Mouse (Mus musculus) embryonic stem cell, embryonic (primary cell): ENCODE data around the gene Fbxl17.

ENCODE experiments used
- CTCF ChIA-PET, 4 experiments: fragments of 300-600 bp in 2 of 4; fragments of 350-600 bp in 2 of 4; sonication (Branson Sonifier 250); formaldehyde crosslinking; loops; one replicate each; lab custom pipeline; 2022; ENCODE audit warnings: inconsistent platforms in 2 of 4; lab: Charles Lee
- POLR2A ChIA-PET, 4 experiments: fragments of 300-600 bp in 2 of 4; fragments of 350-600 bp in 2 of 4; sonication (Branson Sonifier 250); formaldehyde crosslinking; loops; one replicate each; lab custom pipeline; 2022; ENCODE audit warnings: antibody characterized with exemption in 4 of 4, inconsistent platforms in 1 of 4; lab: Charles Lee

The Fbxl17 gene

DNA sequence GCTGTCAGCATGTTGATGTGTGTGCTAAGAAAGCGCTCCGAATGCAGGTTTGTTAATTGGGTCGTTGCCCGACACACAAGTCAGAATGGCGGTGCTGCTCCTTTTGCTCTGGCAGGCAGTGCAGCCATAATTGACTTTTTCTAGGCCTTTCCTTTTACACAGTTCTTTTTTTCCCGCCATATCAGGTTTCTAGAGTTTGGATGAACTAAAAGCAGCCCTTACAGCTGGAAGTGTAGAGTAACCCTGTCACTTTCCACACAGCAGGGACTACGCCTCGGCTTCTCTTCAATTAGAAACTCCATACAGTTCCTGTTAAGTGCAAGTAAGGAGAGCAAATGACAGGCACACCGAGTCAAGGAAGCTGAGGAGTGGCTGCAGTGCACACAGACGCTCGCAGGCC lies 133.8 kb downstream of the Fbxl17 start:
- ChIA-PET CTCF (interaction anchor here in 1 of 4 experiments (0.5 kb wide), 1 partner anchor 817 kb away, joined by 4 read pairs; no protein-coding TSS in a partner anchor), POLR2A (interaction anchor here in 2 of 4 experiments (0.6 to 0.7 kb wide), 4 partner anchors 19 to 185 kb away, joined by 3 to 6 read pairs (median 3); no protein-coding TSS in a partner anchor)

DNA sequence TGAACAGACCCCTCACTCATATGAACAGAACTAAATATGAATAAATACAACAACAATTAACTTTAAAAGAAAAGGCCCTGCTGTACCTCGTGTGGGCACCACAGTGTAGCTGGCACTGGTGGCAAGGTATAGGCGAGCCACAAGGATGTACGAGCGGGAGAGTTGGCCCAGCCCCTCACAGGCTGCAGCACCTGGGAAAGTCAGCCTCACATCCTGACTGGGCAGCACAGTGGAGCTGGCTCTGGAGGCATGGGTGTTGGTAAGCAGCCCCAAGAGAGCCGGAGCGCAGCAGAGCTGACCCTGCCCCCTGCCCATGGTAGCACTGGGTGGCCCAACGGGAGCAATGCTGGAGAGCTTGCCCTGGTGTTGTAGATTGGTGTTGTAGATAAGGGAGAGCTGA lies 135.2 kb downstream of the Fbxl17 start:
- POLR2A ChIA-PET: no interaction called here
- CTCF ChIA-PET: interaction anchor here in 1 of 4 experiments (1.0 kb wide), 1 partner anchor 50 kb away, joined by 3 read pairs; no protein-coding TSS in a partner anchor

DNA sequence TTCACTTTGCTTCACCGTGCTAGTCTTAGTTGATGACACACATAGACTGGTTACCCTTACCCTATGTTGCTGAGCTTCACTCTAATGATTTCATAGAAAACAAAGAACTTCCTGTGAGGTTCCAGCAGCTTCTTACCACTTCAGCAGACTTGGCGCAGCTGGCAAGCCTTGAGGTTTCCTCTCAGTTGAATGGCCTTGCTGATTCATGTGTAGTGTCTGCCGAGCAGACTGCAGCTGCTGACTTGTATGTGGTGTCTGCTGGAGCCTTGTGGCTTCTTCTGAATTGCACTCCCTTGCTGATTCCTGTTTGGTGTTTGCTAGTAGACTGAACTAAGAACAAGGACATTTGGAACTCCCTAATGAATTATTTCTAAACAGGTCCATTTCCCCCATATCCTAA lies 137.6 kb downstream of the Fbxl17 start:
- ChIA-PET CTCF (no interaction called here), POLR2A (no interaction called here)

DNA sequence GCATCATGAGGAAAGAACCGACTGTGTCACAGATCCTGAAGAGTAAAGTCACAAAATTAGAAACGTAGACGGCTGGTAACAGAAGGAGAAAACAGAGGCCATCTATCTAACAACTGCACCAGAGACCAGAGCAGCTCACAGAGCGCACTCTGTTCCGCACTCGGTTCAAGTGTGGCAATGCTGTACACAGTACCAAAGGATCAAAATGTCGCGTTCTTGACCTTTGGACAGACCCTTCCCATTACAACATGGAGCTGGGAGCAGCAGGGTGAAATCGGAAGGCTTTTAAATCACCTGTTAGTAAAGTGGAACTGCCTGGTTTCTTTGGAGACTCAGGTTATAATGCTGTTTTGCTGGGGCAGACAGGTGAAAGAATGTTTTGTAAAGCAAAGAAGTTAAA lies 138.1 kb downstream of the Fbxl17 start:
- CTCF ChIA-PET: no interaction called here
- POLR2A ChIA-PET: no interaction called here

DNA sequence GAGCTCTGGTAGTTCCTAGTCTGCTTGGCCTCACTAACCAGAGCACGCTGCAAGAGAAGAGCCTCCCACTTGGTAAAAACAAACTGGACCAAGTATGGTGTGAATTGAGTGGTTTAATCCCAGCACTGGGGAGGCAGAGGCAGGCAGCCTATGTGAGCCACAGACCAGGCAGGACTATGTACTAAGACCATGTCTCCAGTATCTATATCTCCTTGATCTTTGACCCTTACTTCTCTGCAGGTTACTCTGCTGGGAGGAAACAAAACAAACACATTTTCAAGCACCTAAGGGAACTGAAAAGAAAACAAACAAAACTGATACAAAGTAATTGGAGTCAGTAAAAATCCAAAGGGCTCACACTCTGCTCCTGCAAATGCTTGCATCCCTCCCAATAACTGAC lies 141.0 kb downstream of the Fbxl17 start:
- ChIA-PET CTCF (no interaction called here), POLR2A (no interaction called here)

DNA sequence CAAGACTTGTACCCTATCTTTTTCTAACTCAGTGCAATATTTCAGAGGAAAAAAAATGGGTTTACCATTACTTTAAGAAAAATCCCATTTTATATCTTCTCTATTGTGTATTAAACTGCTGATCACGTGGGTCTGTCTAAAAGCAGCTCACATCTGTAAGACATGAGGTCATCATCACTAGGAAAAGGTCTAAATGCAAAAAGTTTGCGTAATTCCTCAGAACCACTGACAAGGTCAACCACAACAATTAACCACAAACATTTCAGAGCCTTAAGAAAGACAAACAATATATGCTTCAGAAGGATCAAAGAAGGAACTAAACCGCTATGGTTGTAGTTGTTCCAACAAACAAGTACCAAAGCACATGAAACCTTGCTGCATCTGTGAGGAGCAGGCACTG lies 143.6 kb downstream of the Fbxl17 start:
- POLR2A ChIA-PET: interaction anchor here in 1 of 4 experiments (0.6 kb wide), 2 partner anchors 82 to 135 kb away, joined by 3 read pairs; no protein-coding TSS in a partner anchor

DNA sequence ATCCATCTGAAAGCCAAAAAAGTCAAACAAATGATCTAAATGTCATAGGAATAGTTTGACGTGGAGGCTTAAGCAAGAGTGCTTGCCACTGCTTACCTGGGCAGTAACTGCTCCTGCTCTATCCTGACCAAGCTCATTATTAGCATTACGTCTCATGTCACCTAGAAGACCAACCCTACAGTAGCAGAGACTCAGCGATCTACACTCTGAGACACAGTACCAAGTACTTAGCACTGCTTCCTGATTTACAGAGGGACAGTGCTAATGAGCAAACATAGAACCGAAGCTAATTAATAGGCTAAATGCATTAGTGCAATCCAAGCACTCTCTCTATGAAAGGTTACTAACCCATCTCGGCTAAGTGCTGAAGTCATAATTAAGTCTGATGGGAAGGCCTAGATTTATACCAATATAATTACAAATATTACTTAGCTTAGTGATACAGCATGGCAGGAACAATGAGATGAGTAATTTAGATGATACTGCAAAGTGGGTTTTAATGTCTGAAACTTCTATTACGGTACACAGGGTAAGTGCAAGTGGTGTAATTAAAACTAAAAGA lies 147.1 kb downstream of the Fbxl17 start:
- CTCF ChIA-PET: no interaction called here

More for the DNA sequence above, 143.6 kb downstream of the Fbxl17 start:
- CTCF ChIA-PET: interaction anchor here in 2 of 4 experiments (0.6 to 0.7 kb wide), 3 partner anchors 164 to 1416 kb away, joined by 4 to 6 read pairs (median 6); no protein-coding TSS in a partner anchor

DNA sequence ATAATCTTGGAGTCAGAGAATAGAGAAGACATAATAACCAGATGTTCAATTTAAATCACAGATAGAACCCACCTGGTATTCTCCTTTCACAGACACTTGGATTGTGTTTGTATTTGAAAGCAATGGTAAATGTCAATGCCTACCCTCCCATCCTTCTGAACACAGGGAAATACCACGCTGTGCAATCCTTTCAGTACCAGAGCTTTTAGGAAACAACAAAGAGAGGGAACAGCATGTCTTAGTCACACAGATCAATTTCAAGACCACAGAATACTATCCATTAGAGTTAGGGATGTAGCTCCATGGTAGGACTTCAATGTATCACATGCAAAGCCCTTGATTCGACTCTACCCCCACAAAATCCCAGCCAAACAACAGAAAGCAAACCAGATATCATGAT lies 148.1 kb downstream of the Fbxl17 start:
- ChIA-PET POLR2A (no interaction called here), CTCF (no interaction called here)

More for the DNA sequence above, 147.1 kb downstream of the Fbxl17 start:
- POLR2A ChIA-PET: no interaction called here

DNA sequence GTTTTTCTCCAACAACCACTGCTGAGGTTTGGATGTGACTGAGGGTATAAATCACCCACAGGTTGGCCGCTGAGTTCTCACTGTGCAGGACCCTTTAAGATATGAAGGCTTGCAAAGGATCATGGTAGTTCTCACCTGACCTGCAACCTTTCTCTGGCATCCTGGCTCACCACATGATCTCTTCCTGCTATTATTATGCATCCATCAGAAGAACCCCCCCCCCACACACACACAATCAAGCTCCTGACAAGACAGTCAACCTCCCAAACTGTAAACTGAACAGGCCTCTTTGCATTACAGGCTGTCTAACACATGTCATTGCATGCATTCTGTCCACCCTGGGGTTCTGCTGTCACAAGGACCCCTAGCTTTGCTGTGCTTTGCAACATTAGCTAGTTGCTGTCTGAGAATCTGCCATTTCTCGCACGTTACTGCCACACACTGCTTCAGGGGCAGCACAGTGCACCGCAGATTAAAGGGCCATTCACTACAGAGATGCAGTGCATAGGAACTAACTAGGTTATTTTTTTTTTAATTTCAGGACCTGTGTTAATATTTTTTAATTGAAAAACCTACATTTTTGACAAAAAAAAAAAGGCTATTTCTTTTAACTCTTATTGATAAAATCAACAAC lies 148.8 kb downstream of the Fbxl17 start:
- ChIA-PET CTCF (no interaction called here), POLR2A (interaction anchor here (0.6 to 1.1 kb wide), 8 partner anchors 10 to 862 kb away, joined by 3 to 4 read pairs (median 3); no protein-coding TSS in a partner anchor)

DNA sequence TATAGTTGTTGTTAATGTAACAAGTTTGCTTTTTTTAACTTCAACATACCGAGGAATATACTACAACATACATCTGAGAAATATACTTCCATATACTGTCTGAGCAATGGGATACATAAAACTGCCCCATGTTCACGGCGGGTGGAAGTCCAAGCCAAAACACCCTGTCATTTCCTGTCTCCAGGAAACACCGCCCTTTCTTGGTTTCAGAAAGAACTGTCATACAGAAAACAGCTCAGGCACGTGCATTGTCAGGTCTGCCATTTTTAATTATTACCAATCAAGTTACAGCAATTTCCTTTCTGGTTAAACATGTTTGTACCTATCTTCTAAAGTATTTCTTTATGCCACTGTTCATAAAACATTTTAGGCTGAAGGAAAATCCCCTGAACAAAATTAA lies 155.7 kb downstream of the Fbxl17 start:
- CTCF ChIA-PET: no interaction called here
- POLR2A ChIA-PET: no interaction called here

DNA sequence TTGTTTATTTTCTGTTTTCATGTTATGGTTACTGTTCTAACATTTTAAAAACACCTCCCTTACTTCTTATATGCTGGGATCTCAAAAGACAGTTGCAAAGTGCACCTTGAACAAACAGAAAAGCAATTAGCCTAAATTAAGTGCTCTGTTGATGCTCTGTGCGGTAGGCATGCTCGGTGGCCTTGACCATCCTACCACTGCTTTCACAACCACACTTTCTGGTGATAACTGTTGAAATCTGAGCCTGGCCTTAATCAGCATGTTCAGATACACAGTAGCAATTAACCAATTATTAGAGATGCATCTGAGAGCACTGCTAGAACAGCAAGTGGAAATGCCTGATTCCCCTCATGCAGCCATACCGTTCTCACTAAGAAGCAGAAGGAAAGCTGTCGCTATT lies 156.7 kb downstream of the Fbxl17 start:
- CTCF ChIA-PET: no interaction called here

DNA sequence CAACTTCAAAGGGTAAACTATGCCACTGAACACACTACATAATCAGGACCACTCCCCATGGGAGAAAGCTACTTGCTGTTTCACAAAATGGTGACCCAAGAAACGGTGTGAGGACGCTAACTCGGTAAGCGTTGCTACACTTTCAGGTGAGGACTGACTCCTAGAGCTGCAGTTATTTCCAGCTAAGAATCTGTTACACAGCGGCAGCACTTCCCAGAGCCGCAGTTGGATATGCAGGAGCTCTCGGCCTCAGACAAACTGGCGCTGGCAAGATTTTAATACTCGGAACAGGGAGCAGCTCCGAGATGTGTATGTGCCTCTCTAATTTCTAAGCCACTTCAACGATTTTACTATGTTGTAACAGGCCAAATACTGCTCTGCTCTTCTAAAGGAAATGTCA lies 157.4 kb downstream of the Fbxl17 start:
- POLR2A ChIA-PET: interaction anchor here in 1 of 4 experiments (1.1 kb wide), 1 partner anchor 9 kb away, joined by 3 read pairs; no protein-coding TSS in a partner anchor
- CTCF ChIA-PET: no interaction called here

More for the DNA sequence above, 156.7 kb downstream of the Fbxl17 start:
- POLR2A ChIA-PET: no interaction called here

DNA sequence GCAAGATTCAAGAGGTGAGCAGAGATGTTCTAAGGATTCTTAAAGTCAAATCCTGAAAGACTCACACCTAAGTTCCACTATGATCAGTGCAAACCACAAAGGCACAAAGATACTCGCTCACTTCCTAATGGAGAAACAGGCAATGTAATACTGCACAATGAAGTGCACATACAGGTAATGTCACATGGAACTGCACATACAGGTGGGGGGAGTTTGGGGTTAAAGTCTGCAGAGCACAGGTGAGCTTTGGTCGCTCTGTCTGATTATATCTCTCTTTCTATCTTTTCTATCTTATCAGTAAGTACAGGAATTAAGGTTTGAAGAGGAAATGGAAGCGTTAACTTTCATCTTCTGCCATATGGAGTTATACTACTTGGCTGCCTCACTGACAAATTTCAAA lies 158.6 kb downstream of the Fbxl17 start:
- ChIA-PET POLR2A (interaction anchor here in 2 of 4 experiments (0.6 to 1.1 kb wide), 2 partner anchors 8 to 10 kb away, joined by 3 read pairs; no protein-coding TSS in a partner anchor), CTCF (no interaction called here)

DNA sequence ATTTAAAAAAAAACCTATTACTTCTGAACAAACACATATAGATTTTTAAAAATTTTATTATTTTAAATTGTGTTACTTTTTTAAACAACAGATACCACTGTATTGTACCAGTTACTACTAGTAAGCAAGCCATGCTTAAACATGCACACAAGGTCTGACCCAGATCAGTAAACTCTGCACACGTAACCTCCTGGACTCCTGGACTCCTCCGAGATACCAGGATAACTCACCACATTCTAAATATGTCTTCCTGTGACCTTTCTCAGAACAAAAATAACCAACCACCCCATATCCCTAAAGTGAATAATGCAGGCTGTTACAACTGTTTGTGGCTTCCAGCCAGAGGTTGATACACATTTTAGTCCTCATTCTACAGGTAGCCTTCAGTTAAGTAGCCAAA lies 170.9 kb downstream of the Fbxl17 start:
- ChIA-PET POLR2A (no interaction called here), CTCF (no interaction called here)

DNA sequence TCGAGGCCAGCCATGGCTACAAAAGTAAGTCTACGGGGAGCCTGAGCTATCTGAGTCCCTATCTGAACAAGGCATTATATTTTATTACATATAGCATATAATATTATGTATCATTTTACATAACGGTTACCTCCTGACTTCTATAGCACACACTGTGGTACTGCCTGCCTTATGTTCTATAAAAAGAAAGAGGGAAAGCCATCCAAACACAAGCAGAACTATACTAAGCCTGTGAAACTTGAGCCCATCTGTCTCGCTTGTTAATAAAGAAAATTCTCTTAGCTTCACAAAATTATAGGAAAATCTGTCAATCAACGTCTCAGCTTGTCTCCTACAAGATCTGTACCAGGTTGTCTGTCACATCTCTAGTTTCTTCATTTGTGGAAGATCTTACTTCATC lies 173.6 kb downstream of the Fbxl17 start:
- CTCF ChIA-PET: interaction anchor here in 2 of 4 experiments (0.6 kb wide), 2 partner anchors 43 to 249 kb away, joined by 3 read pairs; no protein-coding TSS in a partner anchor
- POLR2A ChIA-PET: no interaction called here

DNA sequence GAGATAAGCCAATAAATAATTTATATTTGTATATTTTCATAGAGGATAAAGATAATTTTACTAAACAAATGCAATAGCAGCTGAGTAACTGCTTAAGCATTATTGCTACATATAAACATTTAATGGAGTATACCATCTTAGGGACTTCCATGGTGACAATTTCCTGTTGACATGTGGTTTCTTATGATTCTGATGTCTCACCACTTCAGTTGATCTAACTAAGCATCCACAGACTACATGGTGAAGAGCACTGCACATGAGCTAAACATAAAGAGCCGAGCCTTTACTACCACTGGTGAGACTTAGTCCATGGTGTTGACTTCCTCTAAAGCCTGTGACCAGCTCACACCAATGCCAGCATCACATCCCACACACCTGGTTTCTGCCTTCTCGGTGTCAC lies 175.1 kb downstream of the Fbxl17 start:
- ChIA-PET POLR2A (no interaction called here), CTCF (no interaction called here)

DNA sequence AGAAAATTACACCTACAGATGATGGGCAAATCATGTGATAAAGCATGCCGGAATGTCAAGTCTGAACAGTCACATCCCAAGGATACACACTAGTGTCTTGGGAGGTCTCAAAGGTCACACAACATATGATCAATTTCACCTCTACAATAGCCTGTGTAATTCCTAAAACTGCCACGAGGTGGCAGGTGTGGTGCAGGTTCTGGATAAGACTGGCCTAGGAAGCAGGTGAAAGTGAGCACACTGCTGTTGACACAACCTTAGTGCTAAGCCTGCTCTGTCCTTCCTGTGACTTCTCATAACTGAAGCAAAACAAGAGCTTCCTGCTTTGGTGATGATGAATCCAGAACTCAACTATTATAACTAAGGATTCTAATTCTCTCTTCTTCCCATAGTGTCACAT lies 175.8 kb downstream of the Fbxl17 start:
- ChIA-PET POLR2A (no interaction called here), CTCF (no interaction called here)

DNA sequence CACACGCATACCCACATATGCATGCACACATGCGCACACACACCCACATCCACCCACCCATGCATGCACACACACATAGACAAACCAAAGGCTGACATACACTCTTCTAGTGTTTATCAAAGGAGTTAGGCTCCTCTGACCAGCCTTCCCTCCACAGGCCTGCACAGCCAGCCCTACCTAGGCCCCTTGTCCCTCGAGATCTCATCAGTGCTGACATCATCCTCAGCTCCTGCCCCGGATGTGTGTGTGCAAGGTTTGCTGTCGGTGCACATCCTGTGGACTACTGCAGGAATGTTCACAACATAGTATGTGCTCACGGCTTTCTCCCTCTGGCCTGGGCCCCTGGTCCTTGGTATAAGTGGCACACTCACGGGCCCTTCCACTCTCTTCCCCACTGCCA lies 177.0 kb downstream of the Fbxl17 start:
- CTCF ChIA-PET: no interaction called here

DNA sequence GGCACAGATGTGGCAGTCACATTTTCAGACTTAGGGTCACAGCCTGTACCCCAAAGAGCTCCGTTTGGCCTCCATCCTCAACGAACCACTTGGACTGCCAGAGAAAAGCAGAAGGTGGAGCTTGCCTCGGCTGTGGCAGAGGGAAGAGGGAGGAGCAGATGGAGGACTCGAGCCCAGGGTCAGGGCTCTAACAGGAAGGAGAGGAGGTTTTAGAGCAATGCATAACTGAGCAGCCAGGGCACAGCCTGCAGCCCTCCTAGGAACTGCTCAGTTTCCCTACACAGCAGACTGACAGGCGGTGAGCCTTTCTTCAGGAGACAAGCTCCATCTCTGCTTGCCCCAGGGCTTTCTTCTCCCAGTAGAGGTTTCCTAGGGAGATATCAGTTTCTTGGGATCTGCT lies 178.5 kb downstream of the Fbxl17 start:
- POLR2A ChIA-PET: interaction anchor here in 2 of 4 experiments (0.5 to 1.1 kb wide), 3 partner anchors 9 to 308 kb away, joined by 3 to 4 read pairs (median 3); no protein-coding TSS in a partner anchor
- CTCF ChIA-PET: interaction anchor here in 1 of 4 experiments (1.2 kb wide), 1 partner anchor 147 kb away, joined by 4 read pairs; no protein-coding TSS in a partner anchor

More for the DNA sequence above, 177.0 kb downstream of the Fbxl17 start:
- POLR2A ChIA-PET: no interaction called here

DNA sequence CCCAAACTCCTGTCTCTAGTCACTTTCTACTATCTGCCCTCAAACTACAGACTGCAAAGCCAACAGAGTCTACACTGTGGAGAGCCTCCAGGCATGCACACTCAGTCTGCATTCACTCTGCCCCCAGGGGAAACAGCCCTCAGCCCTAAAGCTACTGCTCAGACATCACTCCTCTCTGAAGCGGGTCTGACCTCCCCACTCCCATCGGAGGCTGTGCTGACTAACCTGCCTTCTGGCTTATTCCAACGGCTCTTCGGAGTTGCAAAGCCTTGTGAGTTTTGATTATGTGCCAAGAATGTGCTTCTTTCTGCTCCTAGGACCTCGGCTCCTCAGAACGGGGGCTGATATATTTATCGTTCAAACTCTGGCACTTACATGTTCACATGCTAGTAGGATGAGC lies 182.3 kb downstream of the Fbxl17 start:
- ChIA-PET POLR2A (no interaction called here), CTCF (no interaction called here)
